Mouse (Mus musculus): ENCODE measurements at regions not wholly inside any gene's neighbourhood (a gene's known extent, or its start where the extent isn't known, plus 50 kb on each side); places are given as distances from the start of the nearest gene placed in this dataset.

GRCm38 (mm10) chr12:56275556-56276242, 70.0 kb downstream of the Mbip start:
- in situ Hi-C loops (cut with MboI, MseI) = no loop called here

GRCm38 (mm10) chr12:56265049-56265448, 80.6 kb downstream of the Mbip start:
- in situ Hi-C loops (cut with MboI, MseI) = no loop called here

- in situ Hi-C loops (cut with MboI, MseI) = no loop called here
Measured at GRCm38 (mm10) chr12:56261471-56261870, 84.2 kb downstream of the Mbip start.

GRCm38 (mm10) chr12:56258401-56259050, 87.2 kb downstream of the Mbip start:
- in situ Hi-C loops (cut with MboI, MseI) = no loop called here

- in situ Hi-C loops (cut with MboI, MseI) = no loop called here
Measured at GRCm38 (mm10) chr12:56256243-56256881, 89.3 kb downstream of the Mbip start.

GRCm38 (mm10) chr12:56252612-56253444, 92.9 kb downstream of the Mbip start:
- in situ Hi-C loops (cut with MboI, MseI) = no loop called here

- in situ Hi-C loops (cut with MboI, MseI) = no loop called here
Measured at GRCm38 (mm10) chr12:56250262-56250661, 95.4 kb downstream of the Mbip start.

GRCm38 (mm10) chr12:56246406-56246805, 99.3 kb downstream of the Mbip start:
- in situ Hi-C loops (cut with MboI, MseI) = no loop called here

- in situ Hi-C loops (cut with MboI, MseI) = no loop called here
Measured at GRCm38 (mm10) chr12:56242803-56243202, 102.9 kb downstream of the Mbip start.

GRCm38 (mm10) chr12:56241735-56242134, 104.0 kb downstream of the Mbip start:
- in situ Hi-C loops (cut with MboI, MseI) = no loop called here

- in situ Hi-C loops (cut with MboI, MseI) = no loop called here
Measured at GRCm38 (mm10) chr12:56240206-56240605, 105.5 kb downstream of the Mbip start.

GRCm38 (mm10) chr12:56234571-56234970, 111.1 kb downstream of the Mbip start:
- in situ Hi-C loops (cut with MboI, MseI) = no loop called here

- in situ Hi-C loops (cut with MboI, MseI) = no loop called here
Measured at GRCm38 (mm10) chr12:56233209-56233608, 112.5 kb downstream of the Mbip start.

- in situ Hi-C loops (cut with MboI, MseI) = no loop called here
Measured at GRCm38 (mm10) chr12:56224142-56224895, 121.4 kb downstream of the Mbip start.

- in situ Hi-C loops (cut with MboI, MseI) = no loop called here
Measured at GRCm38 (mm10) chr12:56193524-56193923, 152.2 kb downstream of the Mbip start.

GRCm38 (mm10) chr12:56189562-56189961, 156.1 kb downstream of the Mbip start:
- in situ Hi-C loops (cut with MboI, MseI) = no loop called here

- in situ Hi-C loops (cut with MboI, MseI) = no loop called here
Measured at GRCm38 (mm10) chr12:56160736-56161135, 185.0 kb downstream of the Mbip start.

- in situ Hi-C loops (cut with MboI, MseI) = no loop called here
Measured at GRCm38 (mm10) chr12:56144359-56144758, 201.3 kb downstream of the Mbip start.

GRCm38 (mm10) chr12:56143789-56144188, 201.9 kb downstream of the Mbip start:
- in situ Hi-C loops (cut with MboI, MseI) = no loop called here

GRCm38 (mm10) chr12:56114446-56114845, 231.2 kb downstream of the Mbip start:
- in situ Hi-C loops (cut with MboI, MseI) = no loop called here

GRCm38 (mm10) chr12:56081406-56081805, 245.3 kb downstream of the Brms1l start:
- in situ Hi-C loops (cut with MboI, MseI) = no loop called here

Data from T-helper 2 cell (primary cell).